Mouse (Mus musculus): Measurements from ENCODE around the gene Insr.

GRCm38 (mm10) chr8:3172246-3172645 lies 107.2 kb downstream of the Insr start:
- TF ChIP-seq CTCF (IDR thresholded peaks at IDR 0.05; ENCODE audit: borderline replicate concordance, extremely low read depth, insufficient read depth, insufficient read length): no peak
- no peak for TF ChIP-seq POLR2A (IDR thresholded peaks at IDR 0.05; ENCODE audit: borderline replicate concordance, extremely low read depth, insufficient read depth, insufficient read length, poor library complexity, severe bottlenecking)

Data from brain, embryonic 14.5 days (tissue).